Mouse (Mus musculus) hindbrain, embryonic 13.5 days (tissue): Measurements from ENCODE around the gene Slc25a40. TPM values are rescaled to one million over a fixed set of nuclear protein-coding genes. Genes with fewer than 3 reads are reported as not detected.

Experiments
- polyA plus RNA-seq: library from polyadenylated mRNA; unstranded; fragments of >200 nt; fragmentation: Nextera tagmentation; extraction: Ambion mirVana; gene quantifications from 2 replicates; pipeline ENCODE4 v1.2.1, GENCODE M21; 2015

Slc25a40 gene
- polyA plus RNA-seq, 1 experiment from 2014 or later: 7.4 TPM

Other genes starting within 250 kb of the Slc25a40 start
- 34.7 and 35.2 TPM in 2 replicates for gene Adam22, start 54.7 kb upstream of the Slc25a40 start, polyA plus RNA-seq
- gene Dbf4, start 134 bp upstream of the Slc25a40 start, polyA plus RNA-seq: 14.8 and 16.5 TPM in 2 replicates
- 34.4 and 35.9 TPM in 2 replicates for gene Rundc3b, start 200.1 kb downstream of the Slc25a40 start, polyA plus RNA-seq
- gene Abcb1a, start 237.2 kb downstream of the Slc25a40 start, polyA plus RNA-seq: 1.4 and 1.5 TPM in 2 replicates